Mouse (Mus musculus) ES-Bruce4 (cell line): Measurements from ENCODE around the gene Scnn1b.

Experiments
- CTCF ChIP-seq: IDR thresholded peaks from one replicate; pipeline ENCODE4 v1.8.1; 2011; ENCODE audit warnings: low read depth, low read length
- EP300 ChIP-seq: IDR thresholded peaks from 2 replicates; pipeline ENCODE4 v1.6.1; 2011; ENCODE audit warnings: low read depth, low read length; ENCODE audit not compliant: insufficient read depth

DNA sequence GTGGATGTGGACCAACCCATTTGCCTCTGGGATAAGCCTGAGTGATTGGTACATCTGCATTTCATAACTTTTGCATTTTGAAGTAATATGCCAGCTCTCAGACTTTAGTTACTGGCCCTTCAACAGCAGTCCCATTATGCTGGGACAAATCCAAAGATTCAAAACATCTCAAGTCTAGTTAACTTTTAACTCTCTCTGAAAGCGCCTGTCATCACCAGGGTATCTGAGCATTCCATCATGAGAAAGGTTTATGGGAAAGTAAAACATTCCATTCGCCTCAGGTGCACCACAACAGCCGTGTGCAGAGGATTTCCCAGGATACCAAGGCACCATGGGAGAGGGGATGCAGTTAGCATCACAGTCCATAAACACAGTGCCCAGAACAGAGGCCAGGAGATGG is 76.8 kb downstream of the Scnn1b start:
- no peak for TF ChIP-seq CTCF
- TF ChIP-seq EP300: no peak
